Mouse (Mus musculus): Measurements from ENCODE around the gene Esp23. TPM values are rescaled to one million over a fixed set of nuclear protein-coding genes. Genes with fewer than 3 reads are reported as not detected.
"Not testable (repeated sequence)": the region's sequence is repeated elsewhere in the genome, so short reads cannot be mapped to it uniquely, and the experiment has no call there.

Gene Esp23
- not detected in 2 replicates for polyA plus RNA-seq (2016; fragmentation: Nextera tagmentation; extraction: Ambion mirVana)

DNA sequence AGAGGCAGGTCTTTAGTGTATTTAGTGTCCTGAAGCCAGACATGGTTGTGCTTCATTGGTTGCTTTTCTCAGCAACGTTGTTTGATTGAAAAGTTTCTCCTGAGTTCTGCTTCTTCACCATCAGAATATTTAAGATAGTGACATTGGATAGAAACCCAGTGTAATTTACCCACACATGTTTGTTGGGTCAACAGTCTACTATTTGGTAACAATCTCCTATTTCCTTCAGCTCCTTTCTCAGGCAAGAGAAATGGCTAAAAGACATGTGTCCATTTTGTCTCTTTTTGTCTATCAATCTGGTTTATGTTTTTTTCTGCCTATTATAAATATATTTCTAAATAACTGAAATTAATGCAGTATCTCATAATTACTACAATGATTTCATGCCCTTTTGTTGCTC lies at the start of gene Esp23:
Gene Esp23 (minus strand): TSS at position 101 of the 400 bp plus-strand sequence.
- Histone ChIP-seq H3K36me3 (replicated peaks) (no peaks in the 10 kb centered on the region), H3K4me3 (no peak within 1 kb of the TSS), H3K4me1 (no peaks in the 10 kb centered on the region), H3K27ac (replicated peaks) (no peak within 1 kb of the TSS), H3K9me3 (peaks cover 9% of the 10 kb centered on the region; the same call in 1 of the 2 replicates), H3K27me3 (replicated peaks; ENCODE audit: low read depth, poor library complexity, severe bottlenecking) (no peaks in the 10 kb centered on the region)
- DNase-seq (ENCODE audit: low spot score) = no peak
- 48% methylated on average over 1 of the region's 1 CpGs for WGBS

- H3K27ac ChIP-seq (replicated peaks); H3K4me1 ChIP-seq; H3K36me3 ChIP-seq (replicated peaks); H3K27me3 ChIP-seq (replicated peaks; ENCODE audit: low read depth, poor library complexity, severe bottlenecking); H3K4me3 ChIP-seq: not testable (repeated sequence)
- H3K9me3 ChIP-seq = peaks cover 46% of the 10 kb centered on the region
- 75% methylated on average over 11 of the region's 11 CpGs for WGBS
- DNase-seq (ENCODE audit: low spot score) = peak; percentile 9
These were observed 30.3 kb upstream of the Esp23 start for GRCm38 (mm10) chr17:39107126-39107525.

DNA sequence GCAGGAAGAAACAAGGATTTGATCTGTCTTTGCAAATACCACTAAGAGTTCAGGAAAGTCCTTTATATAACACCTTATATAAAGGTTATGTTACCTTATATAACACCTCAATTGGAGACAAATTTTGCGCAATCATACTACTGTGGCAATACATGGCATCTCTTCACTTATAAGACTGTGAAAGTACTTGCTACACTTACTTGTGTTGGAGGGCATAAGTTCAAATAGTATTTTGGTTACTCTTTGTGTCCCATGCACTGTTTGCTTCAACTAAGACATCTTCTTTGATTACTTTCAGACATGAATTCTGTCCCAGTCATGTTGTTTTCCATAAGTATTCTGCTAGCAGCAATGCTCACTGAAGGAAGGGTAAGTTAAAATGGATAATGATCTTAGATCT lies 18.2 kb upstream of the Esp23 start, which contains the start of gene Esp22:
Gene Esp22 (plus strand): TSS at position 301 of the 400 bp plus-strand sequence.
- Histone ChIP-seq H3K27me3 (replicated peaks; ENCODE audit: low read depth, poor library complexity, severe bottlenecking) (no peaks in the 10 kb centered on the region), H3K4me3 (no peak within 1 kb of the TSS), H3K9me3 (peaks cover 21% of the 10 kb centered on the region; the same call in 1 of the 2 replicates), H3K4me1 (no peaks in the 10 kb centered on the region), H3K36me3 (replicated peaks) (no peaks in the 10 kb centered on the region), H3K27ac (replicated peaks) (no peak within 1 kb of the TSS)
- 92% methylated on average over 1 of the region's 1 CpGs for WGBS
- DNase-seq (ENCODE audit: low spot score) = no peak

GRCm38 (mm10) chr17:39063641-39064040 lies 13.2 kb downstream of the Esp23 start:
- Histone ChIP-seq H3K36me3 (replicated peaks) (no peaks in the 10 kb centered on the region), H3K27ac (replicated peaks) (no peak overlapping the region), H3K4me1 (no peaks in the 10 kb centered on the region), H3K4me3 (no peak overlapping the region), H3K27me3 (replicated peaks; ENCODE audit: low read depth, poor library complexity, severe bottlenecking) (no peaks in the 10 kb centered on the region), H3K9me3 (peaks cover 21% of the 10 kb centered on the region; the same call in 1 of the 2 replicates)
- DNase-seq (ENCODE audit: low spot score) = no peak

DNA sequence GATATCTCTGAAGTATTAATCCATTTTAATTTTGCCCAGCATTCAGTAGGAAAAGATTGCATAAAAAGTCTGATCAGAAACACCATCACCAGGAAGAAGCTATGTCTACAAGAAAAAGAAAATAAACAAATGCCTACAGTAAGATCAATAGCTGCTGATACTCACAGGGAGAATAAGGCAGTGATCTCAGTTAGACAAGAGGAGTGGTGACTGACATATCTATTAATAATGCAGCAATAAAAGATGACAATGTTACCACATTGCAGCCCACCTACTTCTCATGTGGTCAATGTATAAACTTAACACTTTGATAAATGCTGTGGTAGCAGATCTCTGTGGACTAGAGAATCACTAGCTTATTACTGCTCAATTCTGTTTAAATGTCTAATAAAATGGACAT lies 33.6 kb downstream of the Esp23 start, which contains the start of gene Gm21903:
Gene Gm21903 (minus strand): TSS at position 101 of the 400 bp plus-strand sequence.
- Histone ChIP-seq H3K4me1 (no peaks in the 10 kb centered on the region), H3K27ac (replicated peaks) (no peak within 1 kb of the TSS), H3K36me3 (replicated peaks) (no peaks in the 10 kb centered on the region), H3K27me3 (replicated peaks; ENCODE audit: low read depth, poor library complexity, severe bottlenecking) (no peaks in the 10 kb centered on the region), H3K9me3 (peaks cover 4% of the 10 kb centered on the region; the same call in 1 of the 2 replicates), H3K4me3 (no peak within 1 kb of the TSS)
- no peak for DNase-seq (ENCODE audit: low spot score)

DNA sequence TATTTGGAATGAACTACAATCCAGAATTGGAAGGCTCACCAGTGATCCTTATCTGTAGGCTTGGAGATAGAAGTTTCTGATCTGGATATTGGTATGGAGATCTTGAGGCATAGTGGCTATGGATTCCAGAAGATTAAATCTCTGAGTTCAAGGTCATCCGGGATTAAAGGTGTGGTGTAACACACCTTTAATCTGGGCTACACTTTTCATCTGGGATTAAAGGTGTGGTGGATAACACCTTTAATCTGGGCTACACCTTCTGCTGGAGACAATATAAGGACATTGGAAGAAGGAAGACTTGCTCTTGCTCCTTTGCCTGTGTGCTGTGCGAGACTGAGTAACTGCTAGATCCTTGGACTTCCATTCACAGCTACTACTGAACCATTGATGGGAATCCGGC lies 40.4 kb downstream of the Esp23 start, which contains the start of gene Esp24:
Gene Esp24 (plus strand): TSS at position 301 of the 400 bp plus-strand sequence.
- not testable (repeated sequence) for H3K36me3 ChIP-seq (replicated peaks); DNase-seq (ENCODE audit: low spot score); H3K4me3 ChIP-seq; H3K27ac ChIP-seq (replicated peaks); H3K4me1 ChIP-seq; H3K27me3 ChIP-seq (replicated peaks; ENCODE audit: low read depth, poor library complexity, severe bottlenecking)
- WGBS = 86% methylated on average over 3 of the region's 3 CpGs
- H3K9me3 ChIP-seq = peaks cover 11% of the 10 kb centered on the region; the same call in 1 of the 2 replicates

Other genes starting within 250 kb of the Esp23 start
- gene Esp24, start 40.3 kb downstream of the Esp23 start, polyA plus RNA-seq (2016; fragmentation: Nextera tagmentation; extraction: Ambion mirVana) = not detected in 2 replicates
- not detected in 2 replicates for gene Gm21903, start 33.7 kb downstream of the Esp23 start, polyA plus RNA-seq (2016; fragmentation: Nextera tagmentation; extraction: Ambion mirVana)
- gene Esp22, start 18.3 kb upstream of the Esp23 start, polyA plus RNA-seq (2016; fragmentation: Nextera tagmentation; extraction: Ambion mirVana) = not detected in 2 replicates